ENCODE assay signal across 24 mouse cellular contexts in the genomic region with DNA sequence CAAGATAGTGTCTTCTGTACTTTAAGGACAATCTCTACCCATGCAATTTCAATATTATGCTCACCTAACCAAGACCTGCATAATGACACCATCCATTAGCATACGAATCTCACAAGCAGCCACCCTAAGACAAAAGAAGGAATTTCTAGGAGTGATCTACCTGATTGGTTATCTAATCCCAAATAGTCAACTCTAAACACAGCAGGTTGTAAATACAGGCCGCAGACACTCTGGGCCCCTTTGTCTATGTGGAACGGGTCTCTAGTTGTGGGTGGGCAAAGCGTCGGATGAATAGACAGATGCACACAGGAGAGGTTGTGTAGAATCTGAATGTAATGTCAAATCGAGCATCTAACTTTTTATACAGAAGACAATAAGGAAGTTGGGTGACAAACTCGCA.
DNase-seq lines count a peak whose midpoint lies in the region; ATAC-seq and TF ChIP-seq lines count a peak whose summit lies in the region.
"Had no signal": no experiment of that assay in that cellular context is flagged by ENCODE, and none has a peak within 500 bp of the region (broad histone marks: within the 10 kb centered on the region; RNA-seq: fewer than 3 reads in every experiment).

No protein-coding gene starts in this region.

- no peak for ATAC-seq in intestine, embryonic 16.5 days
- no peak for ATAC-seq in liver, embryonic 11.5 days (replicated peaks; ENCODE audit: low FRiP score)
- ATAC-seq: activated CD4-positive, CD25-positive, alpha-beta regulatory T cell, adult 4 months; forebrain, embryonic 14.5 days; forebrain, embryonic 16.5 days; Patski had no signal

- no peaks in the 10 kb centered on the region for H3K27me3 ChIP-seq in intestine, embryonic 16.5 days (replicated peaks; ENCODE audit: control insufficient read depth, insufficient read depth, low read length)
- no peaks in the 10 kb centered on the region for H3K27me3 ChIP-seq in kidney, adult 2 months (replicated peaks; ENCODE audit: control insufficient read depth, insufficient read depth, low read length)
- H3K27me3 ChIP-seq in liver, embryonic 11.5 days (replicated peaks; ENCODE audit: control insufficient read depth, insufficient read depth, low read length), result no peaks in the 10 kb centered on the region
- H3K27me3 ChIP-seq: embryonic facial prominence, embryonic 13.5 days; embryonic facial prominence, embryonic 15.5 days; forebrain, embryonic 12.5 days had no signal

- no peaks in the 10 kb centered on the region for H3K4me1 ChIP-seq in intestine, embryonic 16.5 days (ENCODE audit: control insufficient read depth, insufficient read depth, low read length)
- no peaks in the 10 kb centered on the region for H3K4me1 ChIP-seq in kidney, adult 2 months (ENCODE audit: control insufficient read depth, insufficient read depth, low read length)
- H3K4me1 ChIP-seq in liver, embryonic 11.5 days (replicated peaks; ENCODE audit: control insufficient read depth, insufficient read depth, low read length), result no peaks in the 10 kb centered on the region
- H3K4me1 ChIP-seq: embryonic facial prominence, embryonic 13.5 days; embryonic facial prominence, embryonic 15.5 days; forebrain, embryonic 10.5 days; forebrain, embryonic 12.5 days had no signal

- no peak overlapping the region for H3K4me3 ChIP-seq in intestine, embryonic 16.5 days (ENCODE audit: low read length)
- H3K4me3 ChIP-seq in kidney, adult 2 months (ENCODE audit: insufficient read depth, low read depth, low read length), result no peak overlapping the region
- H3K4me3 ChIP-seq in liver, embryonic 11.5 days (ENCODE audit: low read depth, low read length), result no peak overlapping the region
- H3K4me3 ChIP-seq: embryonic facial prominence, embryonic 13.5 days; embryonic facial prominence, embryonic 15.5 days; erythroblast, embryonic 14.5 days; forebrain, embryonic 10.5 days; forebrain, embryonic 12.5 days had no signal

- H3K36me3 ChIP-seq in intestine, embryonic 16.5 days (ENCODE audit: control insufficient read depth, insufficient read depth, low read length), result no peaks in the 10 kb centered on the region
- no peaks in the 10 kb centered on the region for H3K36me3 ChIP-seq in kidney, adult 2 months (ENCODE audit: control insufficient read depth, insufficient read depth, low read length)
- no peaks in the 10 kb centered on the region for H3K36me3 ChIP-seq in liver, embryonic 11.5 days (ENCODE audit: control insufficient read depth, insufficient read depth, low read length)
- H3K36me3 ChIP-seq: embryonic facial prominence, embryonic 13.5 days; embryonic facial prominence, embryonic 15.5 days; forebrain, embryonic 10.5 days; forebrain, embryonic 12.5 days; G1E had no signal

- TF ChIP-seq POLR2A in kidney, adult 2 months (IDR thresholded peaks at IDR 0.05; ENCODE audit: low read depth, low read length), result no peak

- no peak for TF ChIP-seq CTCF in kidney, adult 2 months (conservative IDR thresholded peaks at IDR 0.05; ENCODE audit: insufficient read depth, insufficient read length, low read depth, low read length)

- no peaks in the 10 kb centered on the region for H3K9me3 ChIP-seq in intestine, embryonic 16.5 days (ENCODE audit: control insufficient read depth, low read length)
- no peaks in the 10 kb centered on the region for H3K9me3 ChIP-seq in liver, embryonic 11.5 days (ENCODE audit: control insufficient read depth, low read length)
- H3K9me3 ChIP-seq: embryonic facial prominence, embryonic 15.5 days; forebrain, embryonic 10.5 days; forebrain, embryonic 12.5 days; G1E had no signal

- H3K4me2 ChIP-seq in intestine, embryonic 16.5 days (ENCODE audit: low read depth, low read length), result no peak overlapping the region
- no peak overlapping the region for H3K4me2 ChIP-seq in liver, embryonic 11.5 days
- H3K4me2 ChIP-seq: embryonic facial prominence, embryonic 13.5 days; embryonic facial prominence, embryonic 15.5 days; forebrain, embryonic 12.5 days had no signal

- WGBS in intestine, embryonic 16.5 days, result 90% methylated on average over 7 of the region's 7 CpGs
- 92% methylated on average over 7 of the region's 7 CpGs for WGBS in kidney, adult 2 months
- WGBS in liver, embryonic 11.5 days, result 89% methylated on average over 7 of the region's 7 CpGs

- no peak overlapping the region for H3K9ac ChIP-seq in intestine, embryonic 16.5 days (ENCODE audit: low read depth, low read length)
- no peak overlapping the region for H3K9ac ChIP-seq in liver, embryonic 11.5 days (ENCODE audit: low read depth, low read length)
- H3K9ac ChIP-seq: embryonic facial prominence, embryonic 13.5 days; embryonic facial prominence, embryonic 15.5 days; forebrain, embryonic 12.5 days had no signal

- H3K27ac ChIP-seq in intestine, embryonic 16.5 days (ENCODE audit: low read length), result no peak overlapping the region
- no peak overlapping the region for H3K27ac ChIP-seq in kidney, adult 2 months (ENCODE audit: insufficient read depth, low read depth, low read length)
- no peak overlapping the region for H3K27ac ChIP-seq in liver, embryonic 11.5 days (ENCODE audit: low read depth, low read length)
- H3K27ac ChIP-seq: embryonic facial prominence, embryonic 13.5 days; embryonic facial prominence, embryonic 15.5 days; forebrain, embryonic 10.5 days; forebrain, embryonic 12.5 days had no signal

- DNase-seq in ES-CJ7 (ENCODE audit: low read depth, low spot score) (peak; percentile 52), R1 (ENCODE audit: low read depth, low spot score) (peak; percentile 74)
- DNase-seq in kidney, adult 2 months, result no peak
- no peak for DNase-seq in liver, embryonic 11.5 days (ENCODE audit: low spot score)
- DNase-seq: adrenal gland, postnatal 10 days; adrenal gland, postnatal 25 days; cerebellum, adult 11 months; cerebellum, adult 18-20 months; cerebellum, adult 8-10 months; cerebellum, adult 9-11 months; cerebellum, postnatal 14 days; cerebellum, postnatal 36 days; embryo, embryonic 11 days had no signal

Comparison
In these comparisons a context has a peak if more than half of its experiments do, and no peak if none do; other contexts are left out.
1. DNase-seq: peak in ES-CJ7 (single experiment) and R1 (single experiment); none in kidney, adult 2 months (single experiment) and liver, embryonic 11.5 days (single experiment).